Mouse (Mus musculus): Measurements from ENCODE around the gene Zfp217. TPM values are rescaled to one million over a fixed set of nuclear protein-coding genes. Genes with fewer than 3 reads are reported as not detected.

The Zfp217 gene
- polyA plus RNA-seq, 1 experiment: 1.7 TPM

DNA sequence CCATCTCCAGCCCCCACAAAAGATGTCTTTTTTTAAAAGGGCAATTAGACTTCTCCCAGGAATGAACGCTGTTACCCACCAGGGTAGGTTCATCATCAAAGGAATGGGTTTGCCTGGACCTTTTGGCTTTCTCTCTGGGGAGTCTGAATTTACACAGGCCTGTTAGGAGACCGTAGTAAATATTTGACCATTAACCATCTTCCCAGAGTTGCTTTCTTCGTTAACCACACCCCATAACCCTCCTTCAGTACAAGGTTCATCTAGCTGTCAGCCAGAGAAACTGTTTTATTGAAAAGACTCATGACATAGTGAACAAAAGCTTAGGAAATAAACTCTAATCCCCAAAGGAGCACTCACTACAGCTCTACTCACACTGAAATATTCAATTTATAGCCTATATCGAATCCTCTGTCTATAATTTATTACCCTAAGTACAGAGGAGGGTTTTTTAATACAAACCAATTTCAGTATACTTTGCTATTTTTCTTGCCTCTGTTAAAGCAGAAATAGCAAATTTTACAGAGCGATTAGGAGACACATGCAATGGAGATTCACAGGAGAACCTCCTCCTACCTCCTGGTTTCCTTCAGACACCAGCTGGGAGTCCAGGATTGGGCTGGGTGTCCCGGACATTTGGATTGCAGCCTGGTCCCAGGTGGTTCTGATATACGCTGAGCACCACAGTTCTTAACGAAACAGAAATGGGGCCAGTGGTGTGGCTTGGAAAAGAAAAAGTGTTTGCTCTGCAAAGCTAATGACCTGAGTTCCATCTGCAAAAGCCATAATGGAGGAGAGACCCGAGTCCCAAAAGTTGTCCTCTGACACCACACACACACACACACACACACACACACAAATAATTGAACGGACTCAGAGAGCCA is 56.1 kb downstream of the Zfp217 start:
- H3K4me3 ChIP-seq (ENCODE audit: insufficient read depth, low read length): no peak overlapping the region
- no peaks in the 10 kb centered on the region for H3K4me1 ChIP-seq (ENCODE audit: control insufficient read depth, insufficient read depth, low read length)
- TF ChIP-seq POLR2A (IDR thresholded peaks at IDR 0.05; ENCODE audit: extremely low read depth, insufficient read depth, low read length) (no peak), CTCF (IDR thresholded peaks at IDR 0.05; ENCODE audit: extremely low read depth, insufficient read depth, low read length) (no peak)
- no peak overlapping the region for H3K27ac ChIP-seq (ENCODE audit: insufficient read depth, low read length)

DNA sequence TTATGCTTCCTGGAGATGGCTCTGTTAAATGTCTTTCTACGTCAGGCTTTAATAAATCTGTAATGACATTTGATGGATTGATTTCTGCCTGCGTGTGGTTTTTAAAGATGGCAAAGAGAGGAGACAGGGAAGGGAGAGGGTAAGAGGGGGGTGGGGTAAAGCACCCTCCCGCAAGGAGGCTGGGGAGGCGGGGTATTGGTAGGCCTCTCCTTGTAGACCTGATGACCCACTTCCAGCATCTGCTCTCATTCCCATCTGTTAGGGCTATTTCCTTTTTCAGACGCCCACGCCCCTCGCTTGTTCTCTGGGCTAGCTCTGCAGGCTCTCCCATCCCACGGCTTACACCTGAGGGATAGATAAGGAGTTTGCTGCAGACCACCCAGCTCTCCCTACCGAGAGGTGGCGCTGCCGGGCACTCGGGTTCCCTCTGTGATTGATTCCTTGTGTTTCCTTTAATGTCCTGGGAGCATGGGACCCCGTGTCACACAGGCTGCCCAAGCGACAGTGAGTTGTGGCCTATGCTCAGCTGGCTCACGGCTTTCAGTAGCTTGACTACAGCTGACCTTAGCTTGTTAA is 69.4 kb downstream of the Zfp217 start:
- Histone ChIP-seq H3K27ac (ENCODE audit: insufficient read depth, low read length) (no peak overlapping the region), H3K4me1 (ENCODE audit: control insufficient read depth, insufficient read depth, low read length) (no peaks in the 10 kb centered on the region), H3K4me3 (ENCODE audit: insufficient read depth, low read length) (no peak overlapping the region)
- TF ChIP-seq POLR2A (IDR thresholded peaks at IDR 0.05; ENCODE audit: extremely low read depth, insufficient read depth, low read length): no peak
- no peak for TF ChIP-seq CTCF (IDR thresholded peaks at IDR 0.05; ENCODE audit: extremely low read depth, insufficient read depth, low read length)

DNA sequence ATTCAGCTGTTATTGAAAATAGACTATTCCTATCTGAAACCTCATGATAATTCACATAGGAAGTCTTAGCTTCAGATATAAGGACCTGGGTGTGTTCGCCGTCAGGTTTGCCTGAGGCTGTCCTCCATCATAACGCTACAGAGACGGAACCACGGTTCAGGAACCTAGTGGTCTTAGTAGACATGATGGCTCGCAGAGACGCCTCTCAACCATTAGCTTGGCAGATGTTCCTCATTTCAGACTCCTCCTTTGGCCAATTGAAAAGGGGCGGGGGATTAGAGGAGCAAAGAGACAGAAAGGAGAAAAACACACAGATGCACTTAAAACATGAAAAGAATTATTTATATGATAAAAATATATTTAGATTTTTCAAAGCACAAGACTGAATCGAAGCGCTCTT is 69.9 kb downstream of the Zfp217 start:
- H3K4me1 ChIP-seq (ENCODE audit: control insufficient read depth, insufficient read depth, low read length): no peaks in the 10 kb centered on the region
- no peak overlapping the region for H3K4me3 ChIP-seq (ENCODE audit: insufficient read depth, low read length)
- TF ChIP-seq POLR2A (IDR thresholded peaks at IDR 0.05; ENCODE audit: extremely low read depth, insufficient read depth, low read length) (no peak), CTCF (IDR thresholded peaks at IDR 0.05; ENCODE audit: extremely low read depth, insufficient read depth, low read length) (no peak)
- no peak overlapping the region for H3K27ac ChIP-seq (ENCODE audit: insufficient read depth, low read length)

DNA sequence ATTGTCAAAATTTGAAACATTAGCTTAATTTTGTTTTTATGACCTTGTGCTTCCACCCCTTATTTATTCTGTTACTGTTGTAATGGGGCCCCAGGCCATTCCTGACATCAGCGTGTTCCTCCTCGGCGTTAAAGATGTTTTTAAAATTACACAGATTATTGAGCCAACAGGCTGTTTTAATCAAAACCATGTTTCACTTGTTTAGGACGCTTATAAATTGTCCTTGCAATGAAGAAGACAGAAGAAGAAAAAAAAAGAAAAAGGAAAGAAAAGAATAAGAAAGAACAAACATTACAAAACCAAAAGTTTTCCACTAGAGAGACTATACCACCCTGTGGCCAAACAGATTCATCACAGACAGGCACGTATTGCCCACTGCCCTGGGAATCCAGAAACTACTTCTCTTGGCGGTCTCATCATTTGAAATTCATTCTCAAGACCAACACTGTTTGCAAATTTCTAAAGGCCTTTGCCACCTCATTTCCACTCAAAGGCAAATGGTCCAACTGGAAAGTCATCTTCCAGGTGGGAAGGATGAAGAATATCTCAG is 70.9 kb downstream of the Zfp217 start:
- no peak overlapping the region for H3K4me3 ChIP-seq (ENCODE audit: insufficient read depth, low read length)
- H3K27ac ChIP-seq (ENCODE audit: insufficient read depth, low read length): no peak overlapping the region
- no peaks in the 10 kb centered on the region for H3K4me1 ChIP-seq (ENCODE audit: control insufficient read depth, insufficient read depth, low read length)
- TF ChIP-seq CTCF (IDR thresholded peaks at IDR 0.05; ENCODE audit: extremely low read depth, insufficient read depth, low read length): no peak
- no peak for TF ChIP-seq POLR2A (IDR thresholded peaks at IDR 0.05; ENCODE audit: extremely low read depth, insufficient read depth, low read length)

DNA sequence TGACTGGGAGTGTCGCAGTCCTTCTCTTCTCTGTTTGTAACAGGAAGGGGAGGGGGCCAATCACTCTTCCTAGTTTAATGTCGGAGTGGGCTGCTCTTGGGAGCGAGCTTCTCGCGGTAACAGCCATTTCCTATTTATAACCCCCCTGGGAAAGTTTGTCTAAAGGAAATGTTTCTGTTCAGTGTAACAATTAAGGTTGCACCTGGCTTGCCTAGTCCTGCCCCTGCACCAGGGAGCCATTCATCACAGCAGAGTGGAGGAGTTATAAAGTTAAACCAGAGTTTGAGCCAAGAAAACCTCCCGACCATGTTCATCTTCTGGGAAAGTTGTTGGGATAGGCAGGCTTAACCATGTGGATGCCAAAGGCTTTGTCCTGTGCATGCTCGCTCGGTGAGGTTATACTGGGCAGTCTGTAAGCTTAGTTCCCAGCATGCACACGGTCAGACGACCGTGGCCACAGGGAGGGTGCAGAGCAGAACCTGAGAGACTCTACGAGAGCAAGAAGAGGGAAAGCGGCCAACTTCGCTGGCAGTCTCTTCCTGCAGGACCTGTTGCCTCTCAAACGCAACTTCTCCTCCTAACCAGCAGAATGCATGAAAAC is 77.2 kb downstream of the Zfp217 start:
- Histone ChIP-seq H3K4me3 (ENCODE audit: insufficient read depth, low read length) (no peak overlapping the region), H3K27ac (ENCODE audit: insufficient read depth, low read length) (no peak overlapping the region), H3K4me1 (ENCODE audit: control insufficient read depth, insufficient read depth, low read length) (no peaks in the 10 kb centered on the region)
- no peak for TF ChIP-seq CTCF (IDR thresholded peaks at IDR 0.05; ENCODE audit: extremely low read depth, insufficient read depth, low read length)
- no peak for TF ChIP-seq POLR2A (IDR thresholded peaks at IDR 0.05; ENCODE audit: extremely low read depth, insufficient read depth, low read length)

DNA sequence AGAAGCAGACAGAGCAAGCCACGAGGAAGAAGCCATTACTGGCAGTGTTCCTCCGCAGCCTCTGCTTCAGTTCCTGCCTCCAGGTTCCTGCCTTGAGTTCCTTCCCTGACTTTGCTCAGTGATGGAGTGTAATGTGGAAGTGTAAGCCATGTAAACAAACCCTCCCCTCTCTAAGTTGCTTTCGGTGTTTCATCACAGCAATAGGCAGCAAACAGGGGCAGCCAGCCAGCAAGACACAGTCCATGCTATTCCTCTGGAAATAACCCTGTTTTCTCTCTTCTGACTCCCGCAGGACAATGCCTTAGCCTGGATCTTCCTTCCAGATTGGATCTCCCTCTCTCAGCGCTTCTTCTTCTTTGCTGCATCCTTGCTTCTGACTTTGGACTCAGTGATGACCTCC is 77.9 kb downstream of the Zfp217 start:
- no peaks in the 10 kb centered on the region for H3K4me1 ChIP-seq (ENCODE audit: control insufficient read depth, insufficient read depth, low read length)
- no peak overlapping the region for H3K27ac ChIP-seq (ENCODE audit: insufficient read depth, low read length)
- H3K4me3 ChIP-seq (ENCODE audit: insufficient read depth, low read length): no peak overlapping the region
- TF ChIP-seq CTCF (IDR thresholded peaks at IDR 0.05; ENCODE audit: extremely low read depth, insufficient read depth, low read length) (no peak), POLR2A (IDR thresholded peaks at IDR 0.05; ENCODE audit: extremely low read depth, insufficient read depth, low read length) (no peak)

DNA sequence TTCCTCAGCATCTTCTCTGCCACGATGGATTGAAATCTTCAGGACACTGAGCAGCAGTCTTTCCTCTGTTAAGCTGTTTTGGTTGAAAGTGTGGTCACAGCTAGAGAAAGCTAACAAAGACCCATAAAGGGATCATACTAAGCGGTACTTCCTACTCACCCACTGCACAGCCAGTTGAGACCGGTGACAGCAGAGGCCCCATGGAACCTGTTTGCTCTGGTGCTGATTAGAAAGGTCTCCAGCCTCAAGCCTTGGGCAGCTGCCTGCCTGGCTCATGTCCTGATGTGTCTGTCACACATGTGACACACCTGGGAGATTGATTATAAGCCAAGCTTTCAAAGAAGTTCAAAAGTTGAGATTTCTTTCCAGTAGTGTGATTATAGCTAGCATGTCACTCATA is 85.5 kb downstream of the Zfp217 start:
- Histone ChIP-seq H3K4me3 (ENCODE audit: insufficient read depth, low read length) (no peak overlapping the region), H3K4me1 (ENCODE audit: control insufficient read depth, insufficient read depth, low read length) (no peaks in the 10 kb centered on the region), H3K27ac (ENCODE audit: insufficient read depth, low read length) (no peak overlapping the region)
- TF ChIP-seq POLR2A (IDR thresholded peaks at IDR 0.05; ENCODE audit: extremely low read depth, insufficient read depth, low read length) (no peak), CTCF (IDR thresholded peaks at IDR 0.05; ENCODE audit: extremely low read depth, insufficient read depth, low read length) (no peak)

DNA sequence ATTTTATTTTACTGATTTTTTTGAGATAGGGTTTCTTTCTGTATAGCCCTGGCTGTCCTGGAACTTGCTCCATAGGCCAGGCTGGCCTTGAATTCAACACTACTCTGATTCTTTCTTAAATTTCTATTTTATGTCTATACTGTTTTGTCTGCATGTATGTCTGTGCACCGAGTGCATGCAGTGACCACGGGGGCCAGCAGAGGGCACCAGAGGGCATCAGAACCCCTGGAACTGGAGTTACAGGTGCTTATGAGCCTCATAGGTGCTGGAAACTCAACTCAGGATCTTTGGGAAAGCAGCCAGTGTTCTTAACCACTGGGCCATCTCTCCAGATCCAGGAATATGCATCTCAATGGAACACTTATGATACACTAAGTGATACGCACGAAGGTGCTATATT is 87.8 kb downstream of the Zfp217 start:
- 0 out of 2 replicates have a peak, but pooled peaks have one; percentile 5 for TF ChIP-seq CTCF (IDR thresholded peaks at IDR 0.05; ENCODE audit: extremely low read depth, insufficient read depth, low read length)
- TF ChIP-seq POLR2A (IDR thresholded peaks at IDR 0.05; ENCODE audit: extremely low read depth, insufficient read depth, low read length): no peak

DNA sequence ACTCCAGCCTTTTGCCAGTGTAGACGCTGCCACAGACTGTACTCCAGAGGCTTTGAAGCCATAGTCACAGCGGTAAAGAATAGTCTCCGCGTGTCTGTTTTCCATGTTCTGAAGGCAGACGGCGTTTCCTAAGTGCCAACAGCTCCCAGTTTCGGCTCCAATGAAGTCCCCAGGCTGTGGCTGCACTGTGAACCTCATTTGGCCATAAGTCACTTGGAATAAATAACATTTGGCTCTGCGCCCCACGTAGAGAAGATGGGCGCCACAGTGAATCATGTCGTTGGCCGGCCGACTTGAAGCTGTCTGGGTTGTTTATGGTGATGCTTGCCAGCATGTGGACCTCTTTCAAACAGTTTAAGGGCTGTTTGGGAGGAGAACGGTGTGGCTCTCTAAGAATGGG is 89.1 kb downstream of the Zfp217 start:
- Histone ChIP-seq H3K4me3 (ENCODE audit: insufficient read depth, low read length) (no peak overlapping the region), H3K4me1 (ENCODE audit: control insufficient read depth, insufficient read depth, low read length) (no peaks in the 10 kb centered on the region), H3K27ac (ENCODE audit: insufficient read depth, low read length) (no peak overlapping the region)
- TF ChIP-seq CTCF (IDR thresholded peaks at IDR 0.05; ENCODE audit: extremely low read depth, insufficient read depth, low read length) (no peak), POLR2A (IDR thresholded peaks at IDR 0.05; ENCODE audit: extremely low read depth, insufficient read depth, low read length) (no peak)

More for the DNA sequence above, 87.8 kb downstream of the Zfp217 start:
- Histone ChIP-seq H3K27ac (ENCODE audit: insufficient read depth, low read length) (no peak overlapping the region), H3K4me1 (ENCODE audit: control insufficient read depth, insufficient read depth, low read length) (no peaks in the 10 kb centered on the region), H3K4me3 (ENCODE audit: insufficient read depth, low read length) (no peak overlapping the region)

All from cortical plate, adult 2 months (tissue).